Mouse (Mus musculus) CH12.LX (cell line): ENCODE results near the gene Hoxc5. TPM values are rescaled to one million over a fixed set of nuclear protein-coding genes. Genes with fewer than 3 reads are reported as not detected.

Source experiments
- DNase-seq: peaks from one replicate; pipeline ENCODE4 v3.0.0-alpha.2; 2013; ENCODE audit errors: extremely low read depth
- H3K27ac ChIP-seq: 2 replicates; pipeline ENCODE4 v1.5.1; 2012; ENCODE audit warnings: low read depth, mild to moderate bottlenecking, control low read depth, moderate library complexity; ENCODE audit not compliant: insufficient read depth
- H3K27me3 ChIP-seq: replicated peaks from 2 replicates; pipeline ENCODE3; 2012; ENCODE audit warnings: inconsistent platforms
- H3K36me3 ChIP-seq, 2 experiments: replicated peaks in 1 of 2; 2 replicates each; pipeline versions ENCODE3 to v1.6.1; 2012; ENCODE audit warnings: inconsistent platforms in 1 of 2, low read length in 1 of 2, mild to moderate bottlenecking in 1 of 2, mixed read lengths in 1 of 2, moderate library complexity in 1 of 2; ENCODE audit not compliant: control insufficient read depth in 1 of 2, insufficient read depth in 1 of 2
- H3K4me1 ChIP-seq, 2 experiments: 2 replicates each; pipeline ENCODE4 v1.6.1; 2012; ENCODE audit warnings: inconsistent platforms in 1 of 2, moderate library complexity in 1 of 2; ENCODE audit not compliant: insufficient read depth in 2 of 2, control insufficient read depth in 1 of 2
- H3K4me2 ChIP-seq: 2 replicates; pipeline ENCODE4 v1.6.1; 2012; ENCODE audit warnings: low read depth, mild to moderate bottlenecking, control low read depth; ENCODE audit not compliant: poor library complexity, insufficient read depth, severe bottlenecking
- H3K4me3 ChIP-seq, 3 experiments: fragments of 150-350 bp in 1 of 3; sonication (generic) in 1 of 3; replicated peaks in 1 of 3; 2 replicates each; pipeline versions ENCODE3 to v1.5.1; 2011 to 2012; ENCODE audit warnings: low read depth in 2 of 3, low read length in 2 of 3, mild to moderate bottlenecking in 2 of 3, moderate library complexity in 2 of 3, control low read depth in 1 of 3, improper control_type of control experiment in 1 of 3, inconsistent platforms in 1 of 3, mixed read lengths in 1 of 3; ENCODE audit not compliant: poor library complexity in 1 of 3
- H3K79me2 ChIP-seq: replicated peaks from 2 replicates; pipeline ENCODE4 v1.6.1; 2012; ENCODE audit warnings: mild to moderate bottlenecking, moderate library complexity; ENCODE audit not compliant: control insufficient read depth, poor library complexity, insufficient read depth, severe bottlenecking; ENCODE audit errors: extremely low read depth
- H3K9ac ChIP-seq: 2 replicates; pipeline ENCODE4 v1.6.1; 2012; ENCODE audit warnings: low read depth, mild to moderate bottlenecking, control low read depth, moderate library complexity; ENCODE audit not compliant: insufficient read depth
- H3K9me3 ChIP-seq: replicated peaks from 2 replicates; pipeline ENCODE3; 2012; ENCODE audit warnings: low read length, inconsistent platforms, mixed read lengths
- BHLHE40 ChIP-seq: IDR thresholded peaks from 2 replicates; pipeline ENCODE4 v1.6.1; 2011; ENCODE audit warnings: mild to moderate bottlenecking, low read depth, low read length, improper control_type of control experiment
- CHD2 ChIP-seq: IDR thresholded peaks from 2 replicates; pipeline ENCODE4 v1.6.1; 2011; ENCODE audit warnings: low read length, improper control_type of control experiment
- CTCF ChIP-seq, 2 experiments: IDR thresholded peaks in 1 of 2; conservative IDR thresholded peaks in 1 of 2; 2 replicates each; pipeline ENCODE4 v1.5.1; 2011 to 2012; ENCODE audit warnings: low read depth in 2 of 2, low read length in 2 of 2, improper control_type of control experiment in 1 of 2, inconsistent platforms in 1 of 2, mild to moderate bottlenecking in 1 of 2, moderate library complexity in 1 of 2
- ELF1 ChIP-seq: IDR thresholded peaks from 2 replicates; pipeline ENCODE4 v1.6.1; 2014; ENCODE audit warnings: low read depth, mild to moderate bottlenecking, inconsistent platforms, low read length, improper control_type of control experiment
- JUN ChIP-seq: IDR thresholded peaks from 2 replicates; pipeline ENCODE4 v1.6.1; 2011; ENCODE audit warnings: low read depth, mild to moderate bottlenecking, low read length, improper control_type of control experiment, moderate library complexity; ENCODE audit not compliant: insufficient read depth
- JUND ChIP-seq: conservative IDR thresholded peaks from 2 replicates; pipeline ENCODE4 v1.6.1; 2011; ENCODE audit warnings: low read depth, low read length, improper control_type of control experiment
- KAT2A ChIP-seq: IDR thresholded peaks from 2 replicates; pipeline ENCODE4 v1.6.1; 2012; ENCODE audit warnings: low read length, improper control_type of control experiment, inconsistent platforms; ENCODE audit not compliant: insufficient replicate concordance
- MAX ChIP-seq: IDR thresholded peaks from 2 replicates; pipeline ENCODE4 v1.6.1; 2011; ENCODE audit warnings: low read length, improper control_type of control experiment
- MAZ ChIP-seq: IDR thresholded peaks from 2 replicates; pipeline ENCODE4 v1.6.1; 2012; ENCODE audit warnings: low read depth, mild to moderate bottlenecking, inconsistent platforms, low read length, improper control_type of control experiment, moderate library complexity
- MEF2A ChIP-seq: IDR thresholded peaks from 2 replicates; pipeline ENCODE4 v1.6.1; 2014; ENCODE audit warnings: low read depth, mild to moderate bottlenecking, inconsistent platforms, low read length, improper control_type of control experiment, borderline replicate concordance
- MYC ChIP-seq: IDR thresholded peaks from 2 replicates; pipeline ENCODE4 v1.6.1; 2011; ENCODE audit warnings: low read depth, mild to moderate bottlenecking, improper control_type of control experiment, low read length
- NELFE ChIP-seq: IDR thresholded peaks from 2 replicates; pipeline ENCODE4 v1.6.1; 2011; ENCODE audit warnings: low read depth, low read length, improper control_type of control experiment
- NRF1 ChIP-seq: IDR thresholded peaks from 2 replicates; pipeline ENCODE4 v1.6.1; 2014; ENCODE audit warnings: low read depth, mild to moderate bottlenecking, inconsistent platforms, low read length, improper control_type of control experiment, moderate library complexity
- PAX5 ChIP-seq: IDR thresholded peaks from 2 replicates; pipeline ENCODE4 v1.6.1; 2012; ENCODE audit warnings: low read length, inconsistent platforms, mixed read lengths
- RAD21 ChIP-seq: IDR thresholded peaks from 2 replicates; pipeline ENCODE4 v1.6.1; 2011; ENCODE audit warnings: low read depth, mild to moderate bottlenecking, low read length, improper control_type of control experiment, moderate library complexity
- RCOR1 ChIP-seq: conservative IDR thresholded peaks from 2 replicates; pipeline ENCODE4 v1.6.1; 2012; ENCODE audit warnings: low read depth, mild to moderate bottlenecking, inconsistent platforms, low read length, improper control_type of control experiment
- SMC3 ChIP-seq: IDR thresholded peaks from 2 replicates; pipeline ENCODE4 v1.6.1; 2011; ENCODE audit warnings: low read depth, low read length, improper control_type of control experiment
- TCF12 ChIP-seq: IDR thresholded peaks from 2 replicates; pipeline ENCODE4 v1.6.1; 2014; ENCODE audit warnings: low read depth, mild to moderate bottlenecking, inconsistent platforms, low read length, improper control_type of control experiment
- USF1 ChIP-seq: IDR thresholded peaks from 2 replicates; pipeline ENCODE4 v1.6.1; 2014; ENCODE audit warnings: low read depth, mild to moderate bottlenecking, inconsistent platforms, low read length, improper control_type of control experiment
- ZC3H11A ChIP-seq: IDR thresholded peaks from 2 replicates; pipeline ENCODE4 v1.6.1; 2012; ENCODE audit warnings: low read depth, mild to moderate bottlenecking, inconsistent platforms, low read length, improper control_type of control experiment
- ZKSCAN1 ChIP-seq: IDR thresholded peaks from 2 replicates; pipeline ENCODE4 v1.6.1; 2012; ENCODE audit warnings: low read depth, inconsistent platforms, low read length, improper control_type of control experiment, borderline replicate concordance
- ZNF384 ChIP-seq: IDR thresholded peaks from 2 replicates; pipeline ENCODE4 v1.6.1; 2012; ENCODE audit warnings: low read depth, low read length, improper control_type of control experiment, inconsistent platforms
- dilution Hi-C: fragments of 300-500 bp; cut with MboI; formaldehyde crosslinking; loops from 2 replicates; pipeline ENCODE4 v1.14.3; 2020; ENCODE audit warnings: low sequenced_read_pairs; ENCODE audit not compliant: extremely low pct_unique_long_range_greater_than_20kb, extremely low pct_ligation_motif_present
- in situ Hi-C: fragments of 300-500 bp; cut with MboI; formaldehyde crosslinking; loops from 3 replicates; pipeline ENCODE4 v1.14.3; 2019; ENCODE audit warnings: low sequenced_read_pairs, low pct_ligation_motif_present, low pct_unique_long_range_greater_than_20kb, mixed read lengths
- polyA plus RNA-seq: library from polyadenylated mRNA; unstranded; fragments of >175 nt; gene quantifications from 2 replicates; pipeline ENCODE4 v1.2.1, GENCODE M21; 2012; ENCODE audit warnings: low read depth; ENCODE audit not compliant: insufficient read length
- total RNA-seq, 2 experiments: library from RNA; depleted of rRNA; stranded (reverse); fragments of 300-350 nt in 1 of 2; fragments of >200 nt in 1 of 2; gene quantifications; 2 replicates each; pipeline ENCODE4 v1.2.3; 2012 to 2014

The Hoxc5 gene
- total and polyA plus RNA-seq, 3 experiments = 0.15 to 0.16 TPM; not detected in 1

- Histone ChIP-seq H3K4me2 (no peak overlapping the region), H3K27ac (no peak overlapping the region), H3K27me3 (no peaks in the 10 kb centered on the region), H3K36me3 (no peaks in the 10 kb centered on the region), H3K9ac (no peak overlapping the region), H3K9me3 (peaks cover 7% of the 10 kb centered on the region), H3K79me2 (no peaks in the 10 kb centered on the region), H3K4me1 (peaks cover 0 to 37% of the 10 kb centered on the region in 2 experiments; a peak in 2 of 4 replicates), H3K4me3 (no peak overlapping the region)
- dilution Hi-C loops (no loop called here), in situ Hi-C loops (loop anchor here (10.0 kb wide), 1 partner anchor 161 kb away; no protein-coding TSS in a partner anchor)
- TF ChIP-seq SMC3 = peak; percentile 97
- peak; percentile 77 to 92 for TF ChIP-seq CTCF (conservative IDR thresholded peaks at IDR 0.05 in 1 of 2, IDR thresholded peaks at IDR 0.05 in 1 of 2; ENCODE audit: low read depth in 2 of 2, low read length in 2 of 2)
- TF ChIP-seq USF1 = peak; percentile 52
- TF ChIP-seq PAX5 = no peak
- peak; percentile 88 for TF ChIP-seq RAD21
- no peak for TF ChIP-seq NELFE
- TF ChIP-seq CHD2 = no peak
- no peak for TF ChIP-seq ZKSCAN1
- peak; percentile 91 for TF ChIP-seq ZNF384
- peak; percentile 91 for TF ChIP-seq ZC3H11A
- peak; percentile 59 for DNase-seq
Observed at GRCm38 (mm10) chr15:103013238-103013984, 46.2 kb downstream of the Hoxc5 start.

GRCm38 (mm10) chr15:103014166-103015008 lies 47.1 kb downstream of the Hoxc5 start:
- H3K9ac ChIP-seq = no peak overlapping the region
- no peak overlapping the region for H3K4me2 ChIP-seq
- TF ChIP-seq USF1 (no peak), NRF1 (no peak), TCF12 (no peak), RCOR1 (no peak), BHLHE40 (no peak), MAZ (no peak), MEF2A (no peak), JUND (no peak), KAT2A (no peak), MYC (no peak), JUN (no peak), SMC3 (no peak), ELF1 (no peak), MAX (no peak), RAD21 (no peak)
- H3K79me2 ChIP-seq = no peaks in the 10 kb centered on the region
- H3K36me3 ChIP-seq = no peaks in the 10 kb centered on the region
- H3K27me3 ChIP-seq = no peaks in the 10 kb centered on the region
- peaks cover 7% of the 10 kb centered on the region for H3K9me3 ChIP-seq
- no peak for DNase-seq
- dilution Hi-C loops = no loop called here
- no peak overlapping the region for H3K4me3 ChIP-seq
- H3K4me1 ChIP-seq = peaks cover 6 to 39% of the 10 kb centered on the region in 2 experiments; a peak in 3 of 4 replicates
- H3K27ac ChIP-seq = no peak overlapping the region
- in situ Hi-C loops = loop anchor here (10.0 kb wide), 1 partner anchor 160 kb away; no protein-coding TSS in a partner anchor
